Comparison of ENCODE assay signal across 16 mouse cellular contexts in the genomic region with DNA sequence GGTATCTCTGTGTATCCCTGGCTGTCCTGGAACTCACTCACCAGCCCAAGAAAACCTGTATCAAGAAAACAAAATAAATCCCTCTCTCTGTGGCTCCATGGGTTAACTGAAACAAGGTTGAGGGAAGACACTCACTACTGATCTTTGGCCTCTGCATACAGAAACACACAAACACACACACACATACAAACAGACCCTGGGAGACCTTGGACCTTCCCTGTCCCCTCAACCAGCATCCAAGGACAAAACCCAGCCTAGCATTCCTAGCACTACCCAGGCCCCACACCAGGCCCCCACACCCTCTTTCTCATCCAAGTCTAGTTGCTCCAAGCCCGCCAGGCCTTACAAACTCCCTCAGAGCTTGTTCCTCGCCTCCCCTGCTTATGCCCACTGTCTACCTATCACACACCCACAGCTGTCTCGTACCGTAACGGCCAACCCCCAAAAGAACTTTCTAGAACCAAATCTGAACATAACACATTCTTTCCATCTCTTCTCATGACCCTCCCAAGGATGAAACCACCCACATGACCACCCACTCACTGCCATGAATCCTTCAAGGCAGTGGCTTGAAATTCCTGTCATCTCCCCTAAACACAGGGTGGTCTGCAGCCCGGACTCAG. TPM values are rescaled to one million over a fixed set of nuclear protein-coding genes. Genes with fewer than 3 reads are reported as not detected.
DNase-seq lines count a peak whose midpoint lies in the region; ATAC-seq lines count a peak whose summit lies in the region.
"Had no signal": no experiment of that assay in that cellular context is flagged by ENCODE, and none has a peak within 500 bp of the region (broad histone marks: within the 10 kb centered on the region; RNA-seq: fewer than 3 reads in every experiment).

No protein-coding gene starts in this region.

- no peak overlapping the region for H3K9ac ChIP-seq in midbrain, embryonic 13.5 days (replicated peaks)
- H3K9ac ChIP-seq in midbrain, embryonic 15.5 days, result no peak overlapping the region
- H3K9ac ChIP-seq in liver, embryonic 16.5 days (ENCODE audit: low read depth, low read length), result no peak overlapping the region
- H3K9ac ChIP-seq: embryonic facial prominence, embryonic 12.5 days; heart, embryonic 12.5 days had no signal

- ATAC-seq in midbrain, embryonic 13.5 days, result no peak
- no peak for ATAC-seq in midbrain, embryonic 15.5 days (replicated peaks)
- peak; percentile 49; the same call in 1 of the 2 replicates for ATAC-seq in liver, embryonic 16.5 days (ENCODE audit: low read depth)
- no peak for ATAC-seq in activated CD4-positive, CD25-positive, alpha-beta regulatory T cell, adult 4 months

- no peaks in the 10 kb centered on the region for H3K9me3 ChIP-seq in heart, embryonic 10.5 days
- no peaks in the 10 kb centered on the region for H3K9me3 ChIP-seq in midbrain, embryonic 13.5 days
- no peaks in the 10 kb centered on the region for H3K9me3 ChIP-seq in midbrain, embryonic 15.5 days
- H3K9me3 ChIP-seq in embryonic facial prominence, embryonic 10.5 days, result no peaks in the 10 kb centered on the region
- no peaks in the 10 kb centered on the region for H3K9me3 ChIP-seq in liver, embryonic 16.5 days (replicated peaks; ENCODE audit: control insufficient read depth, low read length)
- H3K9me3 ChIP-seq: embryonic facial prominence, embryonic 12.5 days; G1E; heart, embryonic 12.5 days had no signal

- 79% methylated on average over 6 of the region's 6 CpGs for WGBS in heart, embryonic 10.5 days
- 90% methylated on average over 6 of the region's 6 CpGs for WGBS in midbrain, embryonic 13.5 days
- WGBS in midbrain, embryonic 15.5 days, result 92% methylated on average over 6 of the region's 6 CpGs
- WGBS in embryonic facial prominence, embryonic 10.5 days, result 91% methylated on average over 6 of the region's 6 CpGs
- WGBS in liver, embryonic 16.5 days (ENCODE audit: insufficient replicate concordance), result 52% methylated on average over 6 of the region's 6 CpGs

- intact Hi-C loops in heart, postnatal 36 days (cut with DNase I), result no loop called here
- intact Hi-C loops in left cerebral cortex, postnatal 4 days (cut with DNase I), result no loop called here

- no peak overlapping the region for H3K4me3 ChIP-seq in heart, embryonic 10.5 days
- no peak overlapping the region for H3K4me3 ChIP-seq in midbrain, embryonic 13.5 days (replicated peaks)
- no peak overlapping the region for H3K4me3 ChIP-seq in midbrain, embryonic 15.5 days
- no peak overlapping the region for H3K4me3 ChIP-seq in embryonic facial prominence, embryonic 10.5 days
- no peak overlapping the region for H3K4me3 ChIP-seq in liver, embryonic 16.5 days (ENCODE audit: low read depth, low read length)
- H3K4me3 ChIP-seq: embryonic facial prominence, embryonic 12.5 days; heart, embryonic 12.5 days had no signal

- H3K27ac ChIP-seq in heart, embryonic 10.5 days, result peak overlapping the region; percentile 82
- peak overlapping the region; percentile 83 for H3K27ac ChIP-seq in midbrain, embryonic 13.5 days
- no peak overlapping the region for H3K27ac ChIP-seq in midbrain, embryonic 15.5 days
- peak overlapping the region; percentile 83 for H3K27ac ChIP-seq in embryonic facial prominence, embryonic 10.5 days (replicated peaks)
- peak overlapping the region; percentile 16; the same call in 1 of the 2 replicates for H3K27ac ChIP-seq in liver, embryonic 16.5 days (ENCODE audit: low read length)

- H3K4me2 ChIP-seq in midbrain, embryonic 13.5 days (replicated peaks), result no peak overlapping the region
- no peak overlapping the region for H3K4me2 ChIP-seq in midbrain, embryonic 15.5 days
- peak overlapping the region; percentile 25 for H3K4me2 ChIP-seq in liver, embryonic 16.5 days (ENCODE audit: low read depth, low read length)
- H3K4me2 ChIP-seq: heart, embryonic 12.5 days had no signal

- DNase-seq in heart, embryonic 10.5 days (ENCODE audit: low spot score), result no peak
- DNase-seq in heart, postnatal 36 days, result no peak
- no peak for DNase-seq in embryonic facial prominence, embryonic 10.5 days (ENCODE audit: low spot score)
- no peak for DNase-seq in left cerebral cortex, postnatal 4 days
- DNase-seq: adrenal gland, postnatal 10 days; cerebellum, postnatal 14 days; gastrocnemius, postnatal 10 days; kidney, adult 18-20 months; lung, adult 18-20 months had no signal

- H3K27me3 ChIP-seq in heart, embryonic 10.5 days (ENCODE audit: insufficient read depth, poor library complexity, severe bottlenecking), result no peaks in the 10 kb centered on the region
- no peaks in the 10 kb centered on the region for H3K27me3 ChIP-seq in midbrain, embryonic 13.5 days
- H3K27me3 ChIP-seq in midbrain, embryonic 15.5 days (replicated peaks), result no peaks in the 10 kb centered on the region
- H3K27me3 ChIP-seq in embryonic facial prominence, embryonic 10.5 days (replicated peaks; ENCODE audit: low read depth, poor library complexity, severe bottlenecking), result no peaks in the 10 kb centered on the region
- no peaks in the 10 kb centered on the region for H3K27me3 ChIP-seq in liver, embryonic 16.5 days (ENCODE audit: control insufficient read depth, insufficient read depth, low read depth, low read length)
- H3K27me3 ChIP-seq: embryonic facial prominence, embryonic 12.5 days; heart, embryonic 12.5 days had no signal

- peaks cover 83% of the 10 kb centered on the region for H3K4me1 ChIP-seq in heart, embryonic 10.5 days
- H3K4me1 ChIP-seq in midbrain, embryonic 13.5 days (replicated peaks), result peaks cover 82% of the 10 kb centered on the region
- H3K4me1 ChIP-seq in midbrain, embryonic 15.5 days, result peaks cover 58% of the 10 kb centered on the region
- peaks cover 90% of the 10 kb centered on the region for H3K4me1 ChIP-seq in embryonic facial prominence, embryonic 10.5 days
- H3K4me1 ChIP-seq in liver, embryonic 16.5 days (ENCODE audit: control insufficient read depth, low read depth, low read length), result peaks cover 41% of the 10 kb centered on the region

- no peaks in the 10 kb centered on the region for H3K36me3 ChIP-seq in heart, embryonic 10.5 days
- H3K36me3 ChIP-seq in midbrain, embryonic 13.5 days, result no peaks in the 10 kb centered on the region
- no peaks in the 10 kb centered on the region for H3K36me3 ChIP-seq in midbrain, embryonic 15.5 days (replicated peaks)
- no peaks in the 10 kb centered on the region for H3K36me3 ChIP-seq in embryonic facial prominence, embryonic 10.5 days (replicated peaks)
- no peaks in the 10 kb centered on the region for H3K36me3 ChIP-seq in liver, embryonic 16.5 days (ENCODE audit: control insufficient read depth, insufficient read depth)
- H3K36me3 ChIP-seq: embryonic facial prominence, embryonic 12.5 days; G1E; heart, embryonic 12.5 days had no signal

RNA-seq across cellular contexts. Expression of a gene that starts 16.2 kb away (rescaled TPM):
- 5.1 and 8.1 TPM in 2 replicates for polyA plus RNA-seq in heart, embryonic 10.5 days (2016; fragmentation: Nextera tagmentation; extraction: Ambion mirVana)
- total RNA-seq in heart, postnatal 36 days (2021), result 10 to 100 TPM; 14.0 to 14.4 TPM
- 12.7 and 15.4 TPM in 2 replicates for polyA plus RNA-seq in midbrain, embryonic 13.5 days (2015; fragmentation: Nextera tagmentation; extraction: Ambion mirVana)
- 13.9 and 15.7 TPM in 2 replicates for polyA plus RNA-seq in midbrain, embryonic 15.5 days (2015; fragmentation: Nextera tagmentation; extraction: Ambion mirVana)
- polyA plus RNA-seq in embryonic facial prominence, embryonic 10.5 days (2016; fragmentation: Nextera tagmentation; extraction: Ambion mirVana), result 10.3 and 11.3 TPM in 2 replicates
- polyA plus RNA-seq in liver, embryonic 16.5 days (2015; fragmentation: Nextera tagmentation; extraction: Ambion mirVana), result 4.9 and 5.9 TPM in 2 replicates
- polyA plus RNA-seq in activated CD4-positive, CD25-positive, alpha-beta regulatory T cell, adult 4 months (2017; shearing (Covaris generic)), result 1 to 10 TPM; 5.8 to 8.3 TPM
- total RNA-seq in left cerebral cortex, postnatal 4 days (2021), result 10 to 100 TPM; 59.2 to 60.4 TPM

RNA-seq across cellular contexts. Expression of a gene that starts 31.5 kb away (rescaled TPM):
- polyA plus RNA-seq in heart, embryonic 10.5 days (2016; fragmentation: Nextera tagmentation; extraction: Ambion mirVana), result 2.3 and 3.3 TPM in 2 replicates
- 1 to 10 TPM; 1.1 to 2.1 TPM for total RNA-seq in heart, postnatal 36 days (2021)
- polyA plus RNA-seq in midbrain, embryonic 13.5 days (2015; fragmentation: Nextera tagmentation; extraction: Ambion mirVana), result 27.9 and 29.0 TPM in 2 replicates
- polyA plus RNA-seq in midbrain, embryonic 15.5 days (2015; fragmentation: Nextera tagmentation; extraction: Ambion mirVana), result 42.7 and 44.5 TPM in 2 replicates
- 8.8 and 8.9 TPM in 2 replicates for polyA plus RNA-seq in embryonic facial prominence, embryonic 10.5 days (2016; fragmentation: Nextera tagmentation; extraction: Ambion mirVana)
- polyA plus RNA-seq in liver, embryonic 16.5 days (2015; fragmentation: Nextera tagmentation; extraction: Ambion mirVana), result 0.32 and 0.67 TPM in 2 replicates
- polyA plus RNA-seq in activated CD4-positive, CD25-positive, alpha-beta regulatory T cell, adult 4 months (2017; shearing (Covaris generic)), result under 1 TPM in 1 of 2 experiments, not detected in 1; 0.33 TPM
- 10 to 100 TPM; 23.6 to 27.2 TPM for total RNA-seq in left cerebral cortex, postnatal 4 days (2021)
